Mouse (Mus musculus): ENCODE results near the gene Klb. TPM values are rescaled to one million over a fixed set of nuclear protein-coding genes. Genes with fewer than 3 reads are reported as not detected.

The Klb gene
- not detected for polyA plus RNA-seq (2017; shearing (Covaris generic))

DNA sequence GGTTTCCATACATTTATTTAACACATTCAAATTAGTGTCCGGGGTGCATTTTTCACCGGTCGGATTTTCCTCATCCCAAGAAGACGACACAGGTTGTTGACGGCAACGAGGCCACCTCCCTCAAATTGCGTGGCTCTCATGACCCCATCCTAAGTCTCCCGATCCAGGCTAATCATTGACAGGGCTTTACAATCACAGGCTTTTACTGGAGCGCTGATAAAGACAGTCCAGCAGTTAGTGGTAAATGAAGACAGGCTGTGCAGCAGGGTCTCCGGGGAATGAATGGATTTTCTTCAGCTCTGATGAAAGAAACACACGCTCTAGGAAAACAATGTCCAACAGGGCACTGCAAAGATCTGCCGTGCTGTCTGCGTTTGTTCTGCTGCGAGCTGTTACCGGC lies at the start of gene Klb:
TSS of gene Klb (plus strand) at position 147 of the 400 bp plus-strand sequence.
- ATAC-seq = no peak

DNA sequence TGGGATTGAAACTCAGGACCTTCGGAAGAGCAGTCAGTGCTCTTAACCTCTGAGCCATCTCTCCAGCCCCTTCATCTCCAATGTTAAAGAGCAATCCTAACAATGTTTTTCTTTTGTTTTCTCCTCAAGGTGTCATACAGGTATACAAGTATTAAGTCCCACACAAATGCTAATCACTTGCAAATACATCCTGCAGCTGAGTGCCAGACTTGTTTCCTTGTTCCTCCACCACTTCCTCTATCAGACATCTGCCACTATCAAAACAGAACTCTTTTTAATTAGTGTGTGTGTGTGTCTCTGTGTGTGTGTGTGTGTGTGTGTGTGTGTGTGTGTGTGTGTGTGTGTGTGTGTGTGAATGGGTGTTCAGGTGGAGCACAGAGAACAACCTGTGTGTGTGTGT lies 48.5 kb upstream of the Klb start:
- peak; percentile 60 for ATAC-seq

DNA sequence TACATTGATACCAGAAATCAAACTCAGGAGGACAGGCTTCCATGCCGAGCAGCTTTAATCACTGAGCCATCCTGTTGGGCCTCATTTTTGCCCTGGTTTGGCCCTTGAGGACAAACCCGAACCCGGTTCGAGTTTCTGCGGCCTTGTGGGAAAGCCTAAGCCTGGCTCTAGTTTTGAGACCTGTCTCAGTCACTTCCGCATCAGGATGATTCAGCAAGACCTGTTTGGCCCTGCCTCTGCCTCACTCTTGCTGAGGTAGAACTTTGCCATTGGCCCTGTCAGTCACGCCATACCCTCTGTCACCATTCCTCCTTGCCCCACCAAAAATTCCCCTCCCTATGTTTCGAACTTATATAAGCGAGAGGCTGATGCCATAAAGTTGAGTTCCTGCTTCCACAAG lies 48.0 kb upstream of the Klb start:
- no peak for ATAC-seq

DNA sequence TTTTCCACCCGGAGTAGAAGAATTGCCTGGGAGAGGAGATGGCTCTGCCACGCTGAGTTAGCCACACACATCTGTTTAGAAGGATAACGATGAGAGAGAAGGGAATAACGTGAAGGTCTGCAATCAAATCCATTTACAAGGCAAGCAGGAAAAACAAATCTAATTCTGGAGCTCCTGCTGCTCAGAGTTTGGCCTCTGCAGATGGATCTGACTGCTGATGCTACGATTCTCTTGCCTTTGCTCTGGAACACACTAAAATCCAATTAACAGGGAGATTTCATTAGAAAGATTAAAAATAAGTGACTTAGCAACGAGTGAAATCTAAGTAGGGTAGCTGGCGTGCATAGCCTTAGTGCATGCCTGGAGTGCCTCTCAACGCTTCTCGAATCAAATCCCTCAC lies 42.6 kb upstream of the Klb start:
- ATAC-seq = no peak

DNA sequence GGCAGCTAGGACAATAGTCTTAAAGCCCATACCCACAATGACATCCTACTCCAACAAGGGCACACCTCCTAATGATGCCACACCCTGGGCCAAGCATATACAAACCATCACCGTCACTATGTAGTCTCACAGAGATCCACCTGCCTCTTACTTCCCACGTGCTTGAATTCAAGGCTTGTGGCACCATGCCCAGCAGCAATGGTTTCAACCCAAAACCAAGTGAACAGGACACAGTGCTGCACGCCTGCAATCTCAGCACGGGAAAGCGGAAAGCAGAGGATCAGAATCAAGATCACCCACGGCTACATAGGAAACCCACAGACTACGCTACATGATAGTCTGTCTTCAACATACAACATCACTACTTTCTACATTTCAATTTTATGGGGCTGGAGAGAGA lies 39.9 kb upstream of the Klb start:
- no peak for ATAC-seq

DNA sequence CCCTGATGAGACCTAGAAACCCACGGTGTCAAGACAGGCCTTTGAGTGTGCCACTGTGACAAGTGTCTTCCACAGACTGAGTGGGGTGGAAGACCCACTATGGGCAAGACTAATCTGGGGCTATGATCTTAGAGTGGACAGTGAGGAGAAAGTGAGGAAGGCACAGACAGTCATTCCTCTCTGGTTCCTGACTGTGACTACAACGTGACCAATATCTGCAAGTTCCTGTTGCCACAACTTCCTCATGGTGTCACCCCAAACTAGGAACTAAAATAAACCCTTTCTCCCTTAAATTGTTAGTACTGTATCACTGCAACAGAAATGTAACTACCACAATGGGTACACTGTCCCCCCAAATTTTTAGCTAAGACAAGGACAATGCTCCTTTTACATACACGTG lies 39.2 kb upstream of the Klb start:
- no peak for ATAC-seq

DNA sequence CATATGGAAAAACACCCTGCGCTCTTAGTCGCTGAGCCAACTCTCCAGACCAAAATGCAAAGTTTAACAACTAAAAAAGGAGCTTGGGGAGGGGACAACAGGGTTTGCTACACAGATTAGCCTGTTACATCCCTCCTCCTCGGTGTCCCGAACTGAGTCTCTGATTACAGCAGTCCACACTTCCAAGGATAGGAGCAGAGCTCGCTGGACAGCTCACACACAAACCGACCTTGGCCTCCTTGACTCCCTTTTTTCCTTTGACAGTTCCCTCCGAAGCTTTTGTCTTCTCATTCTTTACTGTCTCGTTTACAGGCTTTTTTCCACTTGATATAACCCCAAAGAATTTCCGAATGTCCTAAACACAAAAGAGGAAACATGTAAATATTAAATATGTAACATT lies 28.9 kb upstream of the Klb start:
- ATAC-seq = no peak

DNA sequence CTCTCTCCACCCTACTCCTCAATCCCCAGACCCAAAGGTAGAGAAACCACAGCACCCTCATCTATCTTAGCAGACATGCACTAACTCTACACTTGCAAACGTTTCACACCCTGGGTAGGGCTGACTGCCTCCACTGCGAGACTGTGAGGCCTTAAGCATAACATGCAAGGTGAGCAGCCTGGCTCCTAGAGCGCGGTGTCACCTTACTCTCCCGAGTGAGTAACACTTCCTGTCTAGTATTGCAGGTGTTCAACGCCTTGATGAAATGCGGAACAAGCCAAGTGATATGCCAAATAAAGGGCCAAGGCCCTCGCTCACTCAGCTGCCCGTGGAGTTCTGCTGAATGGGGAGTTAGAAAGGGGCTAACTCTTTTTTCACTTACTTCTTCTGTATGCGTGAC lies 25.9 kb upstream of the Klb start:
- ATAC-seq = peak; percentile 20

DNA sequence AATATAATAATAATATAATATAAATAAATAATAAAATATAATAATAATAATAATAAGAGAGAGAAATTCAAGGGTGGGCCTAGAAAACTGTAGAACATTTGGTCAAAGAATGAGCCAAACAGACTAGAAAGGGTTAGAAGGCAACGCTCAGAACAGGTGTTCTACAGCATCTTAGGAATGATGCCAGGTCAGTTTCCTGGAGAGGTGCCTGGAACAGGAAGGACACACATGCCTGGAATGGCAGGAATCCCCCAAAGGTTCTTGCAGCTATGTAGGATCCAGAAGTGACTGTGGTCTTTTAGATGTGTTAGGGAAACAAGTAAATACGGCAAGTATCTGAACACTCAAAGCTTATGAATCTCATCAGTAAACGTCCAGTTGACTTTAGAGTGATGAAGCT lies 23.8 kb upstream of the Klb start:
- ATAC-seq = no peak

DNA sequence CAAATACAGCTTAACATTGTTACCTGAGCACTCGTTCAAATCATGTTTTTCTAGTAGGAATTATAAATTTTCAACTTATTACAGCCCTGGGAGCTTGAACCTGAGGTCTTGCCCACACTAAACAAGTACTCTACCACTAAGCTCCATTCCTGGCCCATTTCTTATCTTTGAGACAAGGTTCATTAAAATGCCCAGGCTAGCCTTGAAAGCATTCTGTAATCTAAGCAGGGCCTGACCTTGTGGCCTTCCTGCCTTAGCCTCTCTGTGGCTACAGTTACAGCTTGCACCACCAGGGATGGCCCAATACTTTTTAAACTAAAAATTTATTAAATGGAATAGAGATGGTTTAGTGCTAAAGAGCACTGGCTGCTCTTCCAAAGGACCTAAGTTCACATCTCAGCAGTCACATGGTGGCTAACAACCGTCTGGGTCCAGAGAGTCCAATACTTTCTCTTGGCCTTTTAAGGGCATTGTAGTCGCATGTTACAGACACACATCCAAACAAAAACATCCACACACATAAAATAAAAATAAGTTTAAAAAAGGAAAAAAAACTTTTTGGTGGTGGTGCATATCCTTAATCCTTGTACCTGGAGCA lies 23.3 kb upstream of the Klb start:
- ATAC-seq = no peak

DNA sequence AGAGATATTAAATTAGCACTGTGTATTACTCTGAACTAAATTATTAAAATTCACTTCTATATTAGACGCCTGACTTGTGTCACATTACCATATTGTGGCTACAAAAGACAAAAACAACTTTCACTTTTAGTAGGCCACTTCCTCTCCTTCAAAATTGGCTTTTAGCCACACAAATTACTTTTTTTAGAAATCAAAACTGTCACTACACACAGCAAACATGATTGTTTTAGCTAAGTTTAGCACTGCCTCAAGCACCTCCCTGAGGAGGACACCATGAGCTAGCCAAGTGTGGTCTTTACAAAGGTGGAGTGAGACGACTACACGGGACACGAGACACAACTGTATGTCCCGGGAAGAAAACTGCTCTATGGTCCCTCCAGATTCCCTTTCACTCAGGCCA lies 21.9 kb upstream of the Klb start:
- peak; percentile 86 for ATAC-seq

DNA sequence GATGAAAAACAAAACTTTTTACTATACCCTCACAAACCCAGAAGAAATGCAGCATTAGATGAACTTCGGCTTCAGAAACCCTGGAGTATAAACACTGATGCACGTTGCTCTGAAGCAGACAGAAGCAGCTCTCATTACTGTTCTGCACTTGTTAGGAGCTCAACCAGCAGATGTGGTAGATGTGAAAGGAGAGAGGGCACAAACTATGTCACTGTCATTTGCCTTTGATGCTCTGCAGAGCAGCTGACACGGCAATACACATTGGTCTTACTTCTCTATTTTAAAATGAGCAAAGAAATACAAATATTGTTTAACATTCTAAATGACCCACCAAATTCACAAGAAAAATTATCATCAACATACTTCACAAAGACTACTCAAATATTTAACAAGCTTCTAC lies 18.1 kb upstream of the Klb start:
- no peak for ATAC-seq

DNA sequence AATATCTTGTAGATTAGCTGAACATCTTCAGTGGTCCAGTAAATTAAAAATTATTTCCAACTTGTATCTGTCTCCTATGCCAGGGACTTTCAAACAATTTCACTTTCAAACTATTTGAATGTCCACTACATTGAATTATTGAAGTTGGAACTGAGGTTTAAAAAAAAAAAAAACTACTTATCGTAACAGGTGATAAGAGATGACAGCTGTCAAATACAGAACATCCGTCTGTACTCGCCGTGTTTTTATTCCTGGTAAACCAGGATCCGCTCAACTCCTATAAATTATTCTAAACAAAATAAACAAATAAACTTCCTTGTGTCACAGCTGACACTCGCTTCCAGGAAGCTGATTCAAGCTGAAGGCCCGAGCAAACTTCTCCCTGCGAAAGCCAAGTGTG lies 13.3 kb upstream of the Klb start:
- no peak for ATAC-seq

DNA sequence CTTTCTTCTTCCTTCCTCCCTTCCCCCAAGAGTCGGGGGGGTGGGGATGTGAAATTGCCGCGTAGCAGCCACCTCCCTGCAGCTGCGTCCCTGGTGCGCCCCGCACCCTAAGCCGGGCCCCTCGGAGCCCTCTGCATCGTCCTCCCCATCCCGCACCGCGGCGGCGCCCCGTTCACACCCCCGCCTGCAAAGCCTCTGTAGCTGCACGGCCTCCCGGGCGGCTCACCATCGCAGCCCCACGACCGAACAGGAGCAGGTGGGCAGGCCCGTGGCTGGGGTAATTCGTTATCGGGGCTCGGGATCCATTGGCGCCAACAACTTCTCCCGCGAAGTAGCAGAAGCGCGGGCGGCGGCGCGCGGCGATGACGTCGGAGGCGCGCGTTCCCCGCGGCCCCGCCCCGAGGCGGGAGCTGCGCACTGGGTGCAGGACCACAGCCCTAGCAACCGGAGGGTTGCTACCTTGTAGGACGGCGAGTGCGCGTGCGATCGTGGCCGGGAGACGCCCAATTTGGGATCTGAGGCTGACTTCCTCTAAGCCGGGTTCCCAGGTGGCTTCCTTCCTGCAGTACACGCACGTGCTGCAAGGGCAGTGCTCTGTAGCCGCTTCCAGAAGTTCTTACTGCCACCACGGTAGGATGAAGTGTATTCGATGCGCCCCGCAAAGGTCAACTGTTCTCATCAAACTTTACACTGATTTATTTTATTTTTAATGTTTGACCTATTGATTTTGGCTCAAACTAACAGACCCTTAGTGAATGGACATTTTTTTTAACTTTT lies 12.6 kb upstream of the Klb start, which contains the start of gene Rfc1:
TSS of gene Rfc1 (minus strand) at position 373 of the 777 bp plus-strand sequence.
- ATAC-seq = peak; percentile 92

DNA sequence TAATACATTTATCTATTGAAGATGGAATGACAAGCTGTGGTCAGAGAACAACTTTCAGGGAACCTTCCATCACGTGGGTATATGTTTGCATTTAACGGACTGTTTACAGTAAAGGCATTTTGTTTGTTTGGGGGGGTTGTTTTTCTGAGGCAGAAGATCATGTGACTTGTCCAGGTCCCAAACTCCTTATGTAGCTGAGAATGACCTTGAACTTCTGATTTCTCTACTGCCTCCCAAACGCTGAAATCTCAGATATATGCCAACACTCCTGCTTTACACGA lies 12.1 kb upstream of the Klb start:
- ATAC-seq = no peak

DNA sequence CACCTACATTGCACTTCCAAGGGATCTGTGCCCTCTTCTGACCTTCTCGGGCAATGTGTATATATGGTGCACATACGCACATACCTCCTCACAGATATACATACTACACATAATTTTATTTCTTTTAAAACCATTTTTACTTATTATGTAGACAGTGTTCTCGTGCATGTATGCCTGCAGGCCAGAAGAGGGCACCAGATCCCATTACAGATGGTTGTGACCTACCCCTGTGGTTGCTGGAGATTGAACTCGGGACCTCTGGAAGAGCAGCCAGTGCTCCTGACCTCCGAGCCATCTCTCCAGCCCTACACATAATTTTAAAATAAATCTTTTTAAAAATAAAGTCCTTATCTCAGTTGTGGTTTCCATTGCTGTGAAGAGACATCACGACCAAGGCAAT lies 9.7 kb upstream of the Klb start:
- no peak for ATAC-seq

DNA sequence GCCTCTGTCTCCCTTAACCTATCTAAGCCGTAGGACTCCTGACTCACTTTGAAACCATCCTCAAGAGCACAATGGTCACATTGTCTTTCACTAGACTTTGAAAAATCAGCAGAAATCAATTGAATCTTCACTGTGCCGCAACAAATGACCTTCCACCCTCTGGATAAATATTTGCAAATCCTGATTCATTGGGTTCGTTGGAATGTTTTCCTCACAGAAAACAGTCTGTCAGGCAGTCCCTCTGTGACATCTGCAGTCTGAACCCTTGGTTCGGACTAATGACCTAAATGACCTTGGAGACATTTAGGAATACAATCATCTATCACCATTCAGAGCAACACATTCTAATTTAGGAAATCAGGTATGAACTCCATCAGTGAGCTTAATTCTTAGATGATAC lies 7.9 kb upstream of the Klb start:
- no peak for ATAC-seq

DNA sequence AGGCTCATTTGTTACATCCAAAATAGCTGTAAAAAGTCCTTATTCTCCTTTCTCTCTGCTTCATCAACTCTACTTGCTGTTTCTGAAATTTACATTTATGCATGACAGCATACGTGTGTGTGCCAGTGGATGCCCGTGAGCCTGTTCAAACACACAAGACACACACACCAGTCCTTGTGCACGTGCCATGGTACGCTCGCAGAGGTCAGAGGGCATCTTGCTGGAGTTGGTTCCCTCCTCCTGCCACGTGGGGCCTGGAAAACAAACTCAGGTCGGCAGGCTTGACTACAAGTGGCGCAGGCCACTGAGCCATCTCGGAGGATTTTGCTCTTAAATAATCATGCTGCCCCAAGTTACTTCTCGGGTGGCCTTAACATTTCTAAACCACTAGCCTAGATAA lies 2.4 kb downstream of the Klb start:
- no peak for ATAC-seq

DNA sequence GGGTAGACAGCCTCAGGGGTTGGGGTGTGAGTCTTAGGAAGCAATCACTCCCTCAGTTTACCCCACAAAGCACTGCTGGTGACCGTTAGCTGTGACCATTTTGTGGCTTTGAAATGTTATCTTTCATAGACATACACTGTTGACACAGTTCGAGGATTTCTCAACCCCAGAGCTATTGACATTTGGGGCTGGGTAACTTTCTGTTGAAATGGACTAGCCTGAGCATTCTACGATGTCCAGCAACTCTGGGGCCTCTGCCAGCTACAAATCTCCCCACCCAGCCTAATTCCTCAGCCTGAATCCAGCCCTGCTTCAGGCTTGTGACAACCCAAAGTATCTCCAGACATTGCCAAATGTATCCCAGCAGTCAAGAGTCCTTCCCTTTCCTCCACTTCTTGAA lies 6.0 kb downstream of the Klb start:
- no peak for ATAC-seq

DNA sequence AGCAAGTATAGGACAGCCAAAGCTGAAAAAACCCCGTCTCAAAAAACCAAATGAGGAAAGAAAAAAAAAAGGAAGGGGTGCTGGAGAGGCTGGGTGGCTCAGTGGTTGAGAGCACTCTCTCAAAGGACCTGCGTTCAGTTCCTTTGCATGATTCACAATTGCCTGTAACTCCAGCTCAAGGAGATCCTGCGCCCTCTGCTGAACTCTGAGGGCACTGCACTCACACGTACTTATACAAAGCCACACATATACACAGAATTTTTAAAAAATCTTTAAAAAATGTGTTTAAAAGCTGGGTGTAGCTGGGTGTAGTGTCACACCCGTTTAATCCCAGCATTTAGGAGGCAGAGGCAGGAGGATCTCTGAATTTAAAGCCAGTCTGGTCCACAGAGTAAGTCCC lies 6.9 kb downstream of the Klb start:
- no peak for ATAC-seq

DNA sequence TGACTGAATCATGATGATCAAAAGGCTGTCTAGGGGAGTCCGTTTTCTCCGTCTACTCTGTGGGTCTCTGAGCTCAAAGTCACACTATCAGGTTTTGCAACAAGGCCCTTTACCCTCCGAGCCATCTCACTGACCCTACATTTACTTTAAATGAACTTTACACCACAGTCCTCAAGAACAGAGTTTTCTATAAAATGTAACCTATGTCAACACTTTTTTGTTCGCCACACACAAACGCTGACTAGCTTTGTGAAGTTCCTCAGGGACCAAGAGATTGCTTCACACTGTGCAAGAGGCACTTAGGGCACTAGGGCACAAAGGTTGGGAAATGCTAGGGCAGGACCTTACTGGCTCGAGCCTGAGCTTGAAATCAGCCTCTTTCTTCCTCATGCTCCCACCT lies 8.7 kb downstream of the Klb start:
- ATAC-seq = no peak

DNA sequence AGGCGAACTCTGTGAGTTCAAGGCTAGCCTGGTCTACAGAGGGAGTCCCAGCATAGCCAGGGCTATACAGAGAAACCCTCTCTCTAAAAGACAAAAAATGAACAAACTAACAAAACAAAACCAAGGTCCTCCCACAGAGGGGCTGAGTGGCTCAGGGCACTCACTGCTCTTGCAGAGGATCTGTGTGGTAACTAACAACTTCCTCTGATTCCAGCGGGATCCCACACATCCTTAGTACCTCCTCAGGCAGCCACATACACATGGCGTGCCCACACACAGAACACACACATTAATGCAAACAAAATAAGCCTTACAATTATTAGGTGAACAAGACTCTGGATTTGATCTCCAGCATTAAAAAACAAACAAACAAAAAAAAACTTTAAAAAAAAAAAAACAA lies 9.7 kb downstream of the Klb start:
- ATAC-seq = no peak

DNA sequence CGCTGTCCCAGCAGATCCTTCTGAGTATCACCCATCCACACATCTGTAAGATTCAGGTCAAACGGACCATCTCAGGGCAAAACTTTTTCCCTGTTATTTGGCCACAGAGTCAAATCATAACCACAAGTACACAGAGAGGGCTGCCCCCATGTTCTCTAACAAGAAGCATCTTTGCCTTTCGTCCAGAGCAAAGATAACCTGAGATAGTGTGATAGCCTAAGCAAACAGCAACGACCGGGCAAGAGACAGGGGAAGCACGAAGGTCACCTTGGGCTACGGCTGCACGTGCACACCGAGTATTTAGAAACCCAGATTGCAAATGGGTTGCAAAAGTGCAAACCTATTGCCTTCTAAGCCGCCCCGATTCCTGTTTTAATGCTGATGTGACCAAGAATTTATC lies 19.7 kb downstream of the Klb start:
- no peak for ATAC-seq

DNA sequence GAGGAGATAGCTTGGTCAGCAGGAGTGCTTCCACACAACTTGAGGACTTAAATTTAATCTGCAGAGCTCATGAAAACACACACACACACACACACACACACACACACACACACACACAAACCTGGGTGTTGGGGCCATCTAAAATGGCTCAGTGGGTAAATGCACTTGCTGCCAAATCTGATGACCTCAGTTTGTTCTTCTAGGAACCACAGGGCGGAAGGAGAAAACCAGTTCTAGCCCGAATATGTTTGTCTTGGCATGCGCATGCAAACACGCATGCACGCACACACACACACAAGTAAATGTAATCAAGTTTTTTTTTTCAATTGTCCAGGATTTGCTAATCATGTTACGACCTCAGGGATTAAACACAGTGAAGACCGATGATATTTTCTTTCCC lies 23.4 kb downstream of the Klb start:
- ATAC-seq = no peak

DNA sequence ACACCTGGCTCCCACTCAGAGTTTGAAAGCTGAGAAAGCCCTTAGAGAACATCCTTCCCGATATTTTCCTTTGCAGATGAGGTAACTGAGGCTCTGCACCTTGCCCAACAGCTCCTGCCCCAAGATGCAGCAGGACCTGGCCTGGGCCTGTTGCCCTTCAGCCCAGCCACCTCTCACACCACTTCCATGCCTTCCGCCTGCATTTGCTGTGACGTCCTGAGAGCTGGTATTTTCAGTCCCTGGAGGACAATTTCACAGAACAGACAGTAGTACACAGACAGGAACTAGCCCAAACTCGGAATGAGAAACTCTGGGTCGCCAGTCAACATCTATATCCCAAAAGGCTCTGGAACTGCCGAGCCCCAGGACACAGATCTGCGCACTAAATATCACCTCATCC lies 26.6 kb downstream of the Klb start:
- no peak for ATAC-seq
